Mouse (Mus musculus) gastrocnemius, adult 18-20 months (tissue): ENCODE measurements around the gene Crbn. TPM values are rescaled to one million over a fixed set of nuclear protein-coding genes. Genes with fewer than 3 reads are reported as not detected.

ENCODE experiments used
- DNase-seq: peaks from one replicate; pipeline ENCODE4 v3.0.0; 2021; ENCODE audit warnings: low spot score
- long read RNA-seq, 2 experiments: library from polyadenylated mRNA; stranded (forward); transcript quantifications; one replicate each; pipeline ENCODE4 v2.0.0; 2021
- total RNA-seq, 2 experiments: library from RNA; stranded (reverse); gene quantifications; 2 replicates each; pipeline ENCODE4 v1.2.3; 2021

The Crbn gene
- 10 to 100 TPM; 52.1 to 56.4 TPM for total RNA-seq
- long read RNA-seq, experiment 1, transcript Crbn-202 (11 exons, 2,084 nt), result major isoform, 32 of 42 reads
- long read RNA-seq, experiment 1, transcript Crbn-201 (11 exons, 2,072 nt), result minor isoform, 7 of 42 reads
- long read RNA-seq, experiment 1, partial matches to known transcripts, result 3 of 42 reads
- long read RNA-seq, experiment 1, other reads (novel, unspliced or antisense), result 0 of 42 reads
- long read RNA-seq, experiment 2, transcript Crbn-201 (11 exons, 2,072 nt), result minor isoform, 9 of 52 reads
- long read RNA-seq, experiment 2, transcript Crbn-202 (11 exons, 2,084 nt), result major isoform, 37 of 52 reads
- long read RNA-seq, experiment 2, partial matches to known transcripts, result 2 of 52 reads
- long read RNA-seq, experiment 2, other reads (novel, unspliced or antisense), result 4 of 52 reads

GRCm38 (mm10) chr6:106799333-106800226 is at the start of gene Crbn:
TSS of gene Crbn (minus strand) at chr6:106800077.
- DNase-seq, result peak; percentile 92

GRCm38 (mm10) chr6:106840181-106840580 is 40.3 kb upstream of the Crbn start:
- DNase-seq, result no peak

- DNase-seq, result no peak
These were observed 38.2 kb upstream of the Crbn start for GRCm38 (mm10) chr6:106838053-106838452.

- no peak for DNase-seq
These were observed 35.4 kb upstream of the Crbn start for GRCm38 (mm10) chr6:106835316-106835715.

- no peak for DNase-seq
These were observed 22.5 kb upstream of the Crbn start for GRCm38 (mm10) chr6:106822329-106822728.

GRCm38 (mm10) chr6:106820566-106820965 is 20.7 kb upstream of the Crbn start:
- DNase-seq, result no peak

GRCm38 (mm10) chr6:106819906-106820305 is 20.0 kb upstream of the Crbn start:
- DNase-seq, result no peak

- DNase-seq, result no peak
These were observed 19.4 kb upstream of the Crbn start for GRCm38 (mm10) chr6:106819246-106819645.

- DNase-seq, result no peak
These were observed 10.8 kb upstream of the Crbn start for GRCm38 (mm10) chr6:106810686-106811085.

- no peak for DNase-seq
These were observed 9.3 kb upstream of the Crbn start for GRCm38 (mm10) chr6:106809161-106809560.

- peak; percentile 1 for DNase-seq
These were observed 5.0 kb upstream of the Crbn start for GRCm38 (mm10) chr6:106804904-106805303.

- DNase-seq, result no peak
These were observed 315 bp upstream of the Crbn start for GRCm38 (mm10) chr6:106800227-106800557.

GRCm38 (mm10) chr6:106794094-106794814 is 5.6 kb downstream of the Crbn start:
- no peak for DNase-seq

GRCm38 (mm10) chr6:106793621-106794020 is 6.3 kb downstream of the Crbn start:
- DNase-seq, result no peak

- no peak for DNase-seq
These were observed 6.8 kb downstream of the Crbn start for GRCm38 (mm10) chr6:106793088-106793487.

- no peak for DNase-seq
These were observed 7.4 kb downstream of the Crbn start for GRCm38 (mm10) chr6:106792486-106792885.

GRCm38 (mm10) chr6:106791429-106791828 is 8.4 kb downstream of the Crbn start:
- no peak for DNase-seq

GRCm38 (mm10) chr6:106787138-106787537 is 12.7 kb downstream of the Crbn start:
- no peak for DNase-seq

GRCm38 (mm10) chr6:106770046-106770445 is 29.8 kb downstream of the Crbn start:
- DNase-seq, result no peak

GRCm38 (mm10) chr6:106769290-106769866 is 30.5 kb downstream of the Crbn start:
- no peak for DNase-seq

- DNase-seq, result peak; percentile 98
These were observed 31.1 kb downstream of the Crbn start, which contains the start of gene Trnt1 for GRCm38 (mm10) chr6:106768640-106769289. TSS of gene Trnt1 (plus strand) at chr6:106769120.
